Mouse (Mus musculus) heart, adult 2 months (tissue): Measurements from ENCODE around the gene Spock1.

Experiments
- CTCF ChIP-seq: fragments of 200-600 bp; IDR thresholded peaks from 2 replicates; pipeline ENCODE4 v1.8.1; 2022; ENCODE audit warnings: antibody characterized with exemption, mild to moderate bottlenecking, moderate library complexity
- EP300 ChIP-seq: fragments of 200-500 bp; IDR thresholded peaks from 2 replicates; pipeline ENCODE4 v1.6.1; 2011; ENCODE audit warnings: low read depth, low read length, control low read depth; ENCODE audit not compliant: insufficient read depth

- TF ChIP-seq CTCF (no peak), EP300 (no peak)
Observed at GRCm38 (mm10) chr13:57673399-57673798, 234.7 kb downstream of the Spock1 start.
